Mouse (Mus musculus): Measurements from ENCODE around the gene Ank3.

- TF ChIP-seq CTCF (conservative IDR thresholded peaks at IDR 0.05; ENCODE audit: insufficient read depth, insufficient read length, low read depth, low read length) = no peak
- TF ChIP-seq POLR2A (IDR thresholded peaks at IDR 0.05; ENCODE audit: low read depth, low read length) = no peak
Observed at GRCm38 (mm10) chr10:69424051-69424450, 25.5 kb downstream of the Ank3 start.
